In genomic region chr4:88912882-88913281, GRCm38 (mm10) we compare ENCODE assay signal across 29 mouse cellular contexts. TPM values are rescaled to one million over a fixed set of nuclear protein-coding genes. Genes with fewer than 3 reads are reported as not detected.
A peak's percentile ranks its signal among the peaks of the same experiment; 100 is the strongest.
DNase-seq lines count a peak whose midpoint lies in the region; ATAC-seq and TF ChIP-seq lines count a peak whose summit lies in the region.
"Had no signal": no experiment of that assay in that cellular context is flagged by ENCODE, and none has a peak within 500 bp of the region (broad histone marks: within the 10 kb centered on the region; RNA-seq: fewer than 3 reads in every experiment).

No protein-coding gene starts in this region.

- H3K4me1 ChIP-seq in liver, embryonic 13.5 days (replicated peaks) = peaks cover 42% of the 10 kb centered on the region
- peaks cover 3% of the 10 kb centered on the region; the same call in 1 of the 2 replicates for H3K4me1 ChIP-seq in liver, postnatal 0 days (ENCODE audit: insufficient read depth)
- H3K4me1 ChIP-seq: embryonic facial prominence, embryonic 12.5 days; forebrain, embryonic 12.5 days; heart, embryonic 15.5 days had no signal

- TF ChIP-seq EP300 in liver, postnatal 0 days (IDR thresholded peaks at IDR 0.05; ENCODE audit: low read depth) = no peak

- H3K27ac ChIP-seq in liver, embryonic 13.5 days = no peak overlapping the region
- H3K27ac ChIP-seq in liver, postnatal 0 days (ENCODE audit: low read depth) = no peak overlapping the region
- H3K27ac ChIP-seq: embryonic facial prominence, embryonic 12.5 days; forebrain, embryonic 12.5 days; heart, embryonic 15.5 days; hindbrain, embryonic 10.5 days; hindbrain, embryonic 14.5 days had no signal

- 49% methylated on average over 2 of the region's 2 CpGs for WGBS in liver, embryonic 13.5 days (ENCODE audit: insufficient replicate concordance)
- WGBS in liver, postnatal 0 days (ENCODE audit: insufficient replicate concordance) = 61% methylated on average over 2 of the region's 2 CpGs

- no peak for DNase-seq in liver, embryonic 13.5 days
- DNase-seq in liver, postnatal 0 days = no peak
- no peak for DNase-seq in urinary bladder, adult 18-20 months (ENCODE audit: low spot score in 2 of 2)
- DNase-seq in adrenal gland, adult 18-20 months (ENCODE audit: low spot score in 2 of 2) = no peak
- DNase-seq in spleen, postnatal 36 days (ENCODE audit: low spot score in 2 of 2) = no peak
- DNase-seq in B cell, adult 2 months = no peak
- DNase-seq: adrenal gland, adult 2 months; cerebellum, adult 11 months; cerebellum, adult 8-10 months; cerebellum, postnatal 14 days; gastrocnemius, postnatal 10 days; heart, adult 18-20 months had no signal

- TF ChIP-seq CTCF in liver, postnatal 0 days (IDR thresholded peaks at IDR 0.05; ENCODE audit: low read depth) = peak; percentile 34; the same call in 1 of the 2 replicates

- H3K9me3 ChIP-seq in liver, embryonic 13.5 days (replicated peaks) = no peaks in the 10 kb centered on the region
- H3K9me3 ChIP-seq in liver, postnatal 0 days (ENCODE audit: low read length) = no peaks in the 10 kb centered on the region
- H3K9me3 ChIP-seq: embryonic facial prominence, embryonic 12.5 days; forebrain, embryonic 12.5 days; heart, embryonic 15.5 days; hindbrain, embryonic 10.5 days had no signal

- ATAC-seq in erythroid progenitor cell, adult 5-6 weeks (replicated peaks; ENCODE audit: low FRiP score, poor library complexity, severe bottlenecking) = 0 out of 2 replicates have a peak, but pooled peaks have one; percentile 52
- ATAC-seq in liver, embryonic 13.5 days (ENCODE audit: low read depth) = peak; percentile 77
- ATAC-seq in liver, postnatal 0 days = 0 out of 2 replicates have a peak, but pooled peaks have one; percentile 43
- ATAC-seq: activated CD4-positive, CD25-positive, alpha-beta regulatory T cell, adult 4 months; forebrain, embryonic 16.5 days; Patski had no signal

- H3K27me3 ChIP-seq in liver, embryonic 13.5 days = no peaks in the 10 kb centered on the region
- no peaks in the 10 kb centered on the region for H3K27me3 ChIP-seq in liver, postnatal 0 days (ENCODE audit: insufficient read depth, low read length)
- H3K27me3 ChIP-seq: embryonic facial prominence, embryonic 12.5 days; forebrain, embryonic 12.5 days; heart, embryonic 15.5 days; Patski had no signal

- H3K4me2 ChIP-seq in liver, embryonic 13.5 days = no peak overlapping the region
- no peak overlapping the region for H3K4me2 ChIP-seq in liver, postnatal 0 days (ENCODE audit: low read depth, low read length)
- H3K4me2 ChIP-seq: embryonic facial prominence, embryonic 12.5 days; forebrain, embryonic 12.5 days; heart, embryonic 11.5 days; heart, embryonic 15.5 days; hindbrain, embryonic 14.5 days had no signal

- no peak overlapping the region for H3K9ac ChIP-seq in liver, embryonic 13.5 days
- H3K9ac ChIP-seq in liver, postnatal 0 days (replicated peaks) = no peak overlapping the region
- H3K9ac ChIP-seq: embryonic facial prominence, embryonic 12.5 days; forebrain, embryonic 12.5 days; heart, embryonic 15.5 days; hindbrain, embryonic 14.5 days had no signal

- no peak overlapping the region for H3K4me3 ChIP-seq in liver, embryonic 13.5 days (replicated peaks)
- H3K4me3 ChIP-seq in liver, postnatal 0 days (ENCODE audit: low read depth, low read length) = no peak overlapping the region
- H3K4me3 ChIP-seq: embryonic facial prominence, embryonic 12.5 days; forebrain, embryonic 12.5 days; heart, embryonic 15.5 days; hindbrain, embryonic 10.5 days had no signal

- H3K36me3 ChIP-seq in liver, embryonic 13.5 days = no peaks in the 10 kb centered on the region
- H3K36me3 ChIP-seq in liver, postnatal 0 days (replicated peaks; ENCODE audit: insufficient read depth, low read length) = no peaks in the 10 kb centered on the region
- H3K36me3 ChIP-seq: embryonic facial prominence, embryonic 12.5 days; forebrain, embryonic 12.5 days; heart, embryonic 15.5 days; hindbrain, embryonic 10.5 days had no signal

RNA-seq across cellular contexts. Expression of gene Ifne, which starts 32.9 kb away (rescaled TPM):
- total RNA-seq in erythroid progenitor cell, adult 5-6 weeks (2015; ENCODE audit: low replicate concordance) = not detected in 2 replicates
- not detected in 2 replicates for total RNA-seq in erythroid progenitor cell, adult 5-6 weeks (2017; ENCODE audit: low replicate concordance)
- polyA plus RNA-seq in liver, embryonic 13.5 days (2015; fragmentation: Nextera tagmentation; extraction: Ambion mirVana) = not detected in 2 replicates
- not detected in 2 replicates for polyA plus RNA-seq in liver, postnatal 0 days (2015; fragmentation: Nextera tagmentation; extraction: Ambion mirVana)
- not detected for total RNA-seq in adrenal gland, adult 18-20 months (2021)
- total RNA-seq: adrenal gland, adult 2 months; adrenal gland, postnatal 4 days; gastrocnemius, postnatal 10 days; gastrocnemius, postnatal 4 days; heart, adult 18-20 months; heart, postnatal 25 days had no signal
- polyA plus RNA-seq: activated CD4-positive, CD25-positive, alpha-beta regulatory T cell, adult 4 months; adrenal gland, adult 2 months; brain, embryonic 14.5 days; C2C12; cortical plate, adult 2 months; embryonic facial prominence, embryonic 12.5 days; forebrain, embryonic 12.5 days; forebrain, embryonic 16.5 days; frontal cortex, adult 2 months; heart, embryonic 11.5 days; heart, embryonic 15.5 days; hindbrain, embryonic 10.5 days; hindbrain, embryonic 14.5 days had no signal
